Mouse (Mus musculus) yolk sac, embryonic 10.5 days (tissue): ENCODE measurements at regions not wholly inside any gene's neighbourhood (a gene's known extent, or its start where the extent isn't known, plus 50 kb on each side); places are given as distances from the start of the nearest gene placed in this dataset.

ENCODE experiments used
- DNase-seq: peaks from one replicate; pipeline ENCODE4 v3.0.0-alpha.2; 2017; ENCODE audit warnings: low spot score

GRCm38 (mm10) chr8:41485163-41485562 is 68.3 kb upstream of the Frg1 start:
- DNase-seq, result no peak

GRCm38 (mm10) chr8:41483297-41483696 is 66.4 kb upstream of the Frg1 start:
- no peak for DNase-seq

GRCm38 (mm10) chr8:41472992-41473699 is 56.3 kb upstream of the Frg1 start:
- no peak for DNase-seq

- DNase-seq, result no peak
These were observed 55.4 kb upstream of the Frg1 start for GRCm38 (mm10) chr8:41472233-41472632.
